In genomic region chr8:107036626-107037025, GRCm38 (mm10) we compare ENCODE assay signal across 26 mouse cellular contexts. TPM values are rescaled to one million over a fixed set of nuclear protein-coding genes. Genes with fewer than 3 reads are reported as not detected.
DNase-seq lines count a peak whose midpoint lies in the region; ATAC-seq and TF ChIP-seq lines count a peak whose summit lies in the region.
"Had no signal": no experiment of that assay in that cellular context is flagged by ENCODE, and none has a peak within 500 bp of the region (broad histone marks: within the 10 kb centered on the region; RNA-seq: fewer than 3 reads in every experiment).

No protein-coding gene starts in this region.

- 0 out of 2 replicates have a peak overlapping the region, but pooled peaks have one; percentile 1 for H3K27ac ChIP-seq in kidney, adult 2 months (ENCODE audit: insufficient read depth, low read depth, low read length)
- no peak overlapping the region for H3K27ac ChIP-seq in kidney, embryonic 15.5 days
- H3K27ac ChIP-seq: embryonic facial prominence, embryonic 15.5 days; hindbrain, embryonic 10.5 days; limb, embryonic 12.5 days; liver, embryonic 13.5 days; midbrain, embryonic 10.5 days; stomach, postnatal 0 days had no signal

- H3K36me3 ChIP-seq in kidney, adult 2 months (ENCODE audit: control insufficient read depth, insufficient read depth, low read length): no peaks in the 10 kb centered on the region; the same call in 1 of the 2 replicates
- H3K36me3 ChIP-seq in kidney, embryonic 15.5 days: peaks cover 46% of the 10 kb centered on the region
- peaks cover 63% of the 10 kb centered on the region for H3K36me3 ChIP-seq in megakaryocyte, embryonic 14.5 days (replicated peaks; ENCODE audit: low read length)

- H3K27me3 ChIP-seq in kidney, adult 2 months (replicated peaks; ENCODE audit: control insufficient read depth, insufficient read depth, low read length): no peaks in the 10 kb centered on the region
- no peaks in the 10 kb centered on the region for H3K27me3 ChIP-seq in kidney, embryonic 15.5 days
- H3K27me3 ChIP-seq in megakaryocyte, embryonic 14.5 days (replicated peaks): no peaks in the 10 kb centered on the region
- H3K27me3 ChIP-seq: embryonic facial prominence, embryonic 15.5 days; heart, embryonic 12.5 days; limb, embryonic 12.5 days; liver, embryonic 13.5 days had no signal

- H3K4me2 ChIP-seq in kidney, embryonic 15.5 days: no peak overlapping the region
- H3K4me2 ChIP-seq: embryonic facial prominence, embryonic 15.5 days; heart, embryonic 12.5 days; limb, embryonic 12.5 days; liver, embryonic 13.5 days had no signal

- no peak for TF ChIP-seq POLR2A in kidney, adult 2 months (IDR thresholded peaks at IDR 0.05; ENCODE audit: low read depth, low read length)

- H3K9me3 ChIP-seq in kidney, embryonic 15.5 days (replicated peaks): no peaks in the 10 kb centered on the region
- H3K9me3 ChIP-seq in megakaryocyte, embryonic 14.5 days: no peaks in the 10 kb centered on the region
- H3K9me3 ChIP-seq: embryonic facial prominence, embryonic 15.5 days; heart, embryonic 12.5 days; hindbrain, embryonic 10.5 days; limb, embryonic 12.5 days; liver, embryonic 13.5 days; midbrain, embryonic 10.5 days had no signal

- H3K9ac ChIP-seq in kidney, embryonic 15.5 days: no peak overlapping the region
- H3K9ac ChIP-seq: embryonic facial prominence, embryonic 15.5 days; forebrain, postnatal 0 days; limb, embryonic 12.5 days; liver, embryonic 13.5 days had no signal

- peaks cover 15% of the 10 kb centered on the region for H3K4me1 ChIP-seq in kidney, adult 2 months (ENCODE audit: control insufficient read depth, insufficient read depth, low read length)
- H3K4me1 ChIP-seq in kidney, embryonic 15.5 days: peaks cover 18% of the 10 kb centered on the region
- H3K4me1 ChIP-seq in megakaryocyte, embryonic 14.5 days: peaks cover 45% of the 10 kb centered on the region

- H3K4me3 ChIP-seq in kidney, adult 2 months (ENCODE audit: insufficient read depth, low read depth, low read length): no peak overlapping the region
- no peak overlapping the region for H3K4me3 ChIP-seq in kidney, embryonic 15.5 days (replicated peaks)
- peak overlapping the region; percentile 53 for H3K4me3 ChIP-seq in megakaryocyte, embryonic 14.5 days (replicated peaks)
- H3K4me3 ChIP-seq: embryonic facial prominence, embryonic 15.5 days; heart, embryonic 12.5 days; hindbrain, embryonic 10.5 days; limb, embryonic 12.5 days; liver, embryonic 13.5 days; midbrain, embryonic 10.5 days had no signal

- no peak for ATAC-seq in kidney, embryonic 15.5 days (replicated peaks; ENCODE audit: low FRiP score)
- no peak for ATAC-seq in megakaryocyte, adult 5-6 weeks (ENCODE audit: poor library complexity, severe bottlenecking)
- ATAC-seq: forebrain, postnatal 0 days had no signal

- DNase-seq in adrenal gland, postnatal 36 days: peak; percentile 49 to 58
- no peak for DNase-seq in adrenal gland, postnatal 4 days (ENCODE audit: low spot score in 2 of 2)
- DNase-seq in kidney, adult 2 months: peak; percentile 66
- peak; percentile 51 to 64 for DNase-seq in kidney, postnatal 36 days
- DNase-seq: adrenal gland, adult 8-10 months; B cell, adult 2 months; cerebellum, postnatal 36 days; forebrain, postnatal 0 days; liver, embryonic 13.5 days; lung, postnatal 14 days; right cerebral cortex, adult 18-20 months had no signal

- no peak for TF ChIP-seq CTCF in kidney, adult 2 months (conservative IDR thresholded peaks at IDR 0.05; ENCODE audit: insufficient read depth, insufficient read length, low read depth, low read length)

- WGBS in kidney, adult 2 months: 54% methylated on average over 8 of the region's 8 CpGs
- 77% methylated on average over 8 of the region's 8 CpGs for WGBS in kidney, embryonic 15.5 days

RNA-seq across cellular contexts. Expression of gene Vps4a, which starts 5.6 kb away (rescaled TPM):
- total RNA-seq in adrenal gland, postnatal 36 days (2021): 10 to 100 TPM; 86.3 to 91.6 TPM
- 10 to 100 TPM; 69.6 to 72.7 TPM for total RNA-seq in adrenal gland, postnatal 4 days (2021)
- polyA plus RNA-seq in kidney, adult 2 months (2012; rRNA removed): 31.0 and 33.4 TPM in 2 replicates
- 65.9 and 70.0 TPM in 2 replicates for polyA plus RNA-seq in kidney, embryonic 15.5 days (2015; fragmentation: Nextera tagmentation; extraction: Ambion mirVana)
- polyA plus RNA-seq in megakaryocyte, embryonic 14.5 days (2012; ENCODE audit: insufficient read depth, low replicate concordance): 4.1 and 12.0 TPM in 2 replicates
- 33.9 and 36.9 TPM in 2 replicates for total RNA-seq in megakaryocyte, adult 5-6 weeks (2015)
- 41.4 and 42.8 TPM in 2 replicates for total RNA-seq in megakaryocyte, adult 5-6 weeks (2017)

RNA-seq across cellular contexts. Expression of gene Pdf, which starts 11.8 kb away (rescaled TPM):
- total RNA-seq in adrenal gland, postnatal 36 days (2021): 10 to 100 TPM; 50.5 to 62.1 TPM
- 10 to 100 TPM; 33.5 to 38.3 TPM for total RNA-seq in adrenal gland, postnatal 4 days (2021)
- polyA plus RNA-seq in kidney, adult 2 months (2012; rRNA removed): 39.5 and 43.4 TPM in 2 replicates
- polyA plus RNA-seq in kidney, embryonic 15.5 days (2015; fragmentation: Nextera tagmentation; extraction: Ambion mirVana): 57.8 and 60.5 TPM in 2 replicates
- polyA plus RNA-seq in megakaryocyte, embryonic 14.5 days (2012; ENCODE audit: insufficient read depth, low replicate concordance): 7.9 and 8.3 TPM in 2 replicates
- 9.8 and 12.9 TPM in 2 replicates for total RNA-seq in megakaryocyte, adult 5-6 weeks (2015)
- 15.6 and 29.5 TPM in 2 replicates for total RNA-seq in megakaryocyte, adult 5-6 weeks (2017)

RNA-seq across cellular contexts. Expression of gene Cog8, which starts 19.9 kb away (rescaled TPM):
- total RNA-seq in adrenal gland, postnatal 36 days (2021): 10 to 100 TPM; 29.3 to 40.6 TPM
- 10 to 100 TPM; 32.4 to 37.4 TPM for total RNA-seq in adrenal gland, postnatal 4 days (2021)
- polyA plus RNA-seq in kidney, adult 2 months (2012; rRNA removed): 29.4 and 32.2 TPM in 2 replicates
- 38.2 and 40.1 TPM in 2 replicates for polyA plus RNA-seq in kidney, embryonic 15.5 days (2015; fragmentation: Nextera tagmentation; extraction: Ambion mirVana)
- 9.2 and 18.5 TPM in 2 replicates for polyA plus RNA-seq in megakaryocyte, embryonic 14.5 days (2012; ENCODE audit: insufficient read depth, low replicate concordance)
- 14.7 and 16.8 TPM in 2 replicates for total RNA-seq in megakaryocyte, adult 5-6 weeks (2015)
- 17.7 and 24.3 TPM in 2 replicates for total RNA-seq in megakaryocyte, adult 5-6 weeks (2017)

RNA-seq across cellular contexts. Expression of gene Nip7, which starts 20.1 kb away (rescaled TPM):
- 10 to 100 TPM; 47.4 to 57.5 TPM for total RNA-seq in adrenal gland, postnatal 36 days (2021)
- total RNA-seq in adrenal gland, postnatal 4 days (2021): 10 to 100 TPM; 57.7 to 60.0 TPM
- 38.2 and 54.3 TPM in 2 replicates for polyA plus RNA-seq in kidney, adult 2 months (2012; rRNA removed)
- 92.7 and 97.7 TPM in 2 replicates for polyA plus RNA-seq in kidney, embryonic 15.5 days (2015; fragmentation: Nextera tagmentation; extraction: Ambion mirVana)
- 4.2 and 5.3 TPM in 2 replicates for polyA plus RNA-seq in megakaryocyte, embryonic 14.5 days (2012; ENCODE audit: insufficient read depth, low replicate concordance)
- 16.5 and 26.4 TPM in 2 replicates for total RNA-seq in megakaryocyte, adult 5-6 weeks (2015)
- total RNA-seq in megakaryocyte, adult 5-6 weeks (2017): 10.6 and 12.5 TPM in 2 replicates

RNA-seq across cellular contexts. Expression of gene Tmed6, which starts 28.8 kb away (rescaled TPM):
- not detected for total RNA-seq in adrenal gland, postnatal 36 days (2021)
- total RNA-seq in adrenal gland, postnatal 4 days (2021): 1 to 10 TPM in 1 of 2 experiments, not detected in 1; 8.2 TPM
- polyA plus RNA-seq in kidney, adult 2 months (2012; rRNA removed): 55.0 and 65.3 TPM in 2 replicates
- 23.2 and 23.8 TPM in 2 replicates for polyA plus RNA-seq in kidney, embryonic 15.5 days (2015; fragmentation: Nextera tagmentation; extraction: Ambion mirVana)
- not detected in 2 replicates for polyA plus RNA-seq in megakaryocyte, embryonic 14.5 days (2012; ENCODE audit: insufficient read depth, low replicate concordance)
- total RNA-seq in megakaryocyte, adult 5-6 weeks (2015): 0.57 TPM in 1 of 2 replicates, not detected in the other
- total RNA-seq in megakaryocyte, adult 5-6 weeks (2017): not detected in 2 replicates
- total RNA-seq: adrenal gland, adult 8-10 months; forebrain, postnatal 0 days; gastrocnemius, postnatal 4 days; layer of hippocampus, postnatal 10 days; midbrain, postnatal 0 days; neutrophil, adult 5-6 weeks had no signal
- polyA plus RNA-seq: cerebellum, adult 2 months; embryonic facial prominence, embryonic 15.5 days; forebrain, postnatal 0 days; heart, embryonic 12.5 days; hindbrain, embryonic 10.5 days; limb, embryonic 12.5 days; midbrain, embryonic 10.5 days; midbrain, postnatal 0 days; urinary bladder, adult 2 months had no signal

Comparison
In these comparisons a context has a peak if more than half of its experiments do, and no peak if none do; other contexts are left out.
1. DNase-seq: peak in adrenal gland, postnatal 36 days (2 of 2), kidney, adult 2 months (single experiment) and kidney, postnatal 36 days (2 of 2); none in adrenal gland, postnatal 4 days (0 of 2).